Mouse (Mus musculus): ENCODE measurements around the gene B130006D01Rik. TPM values are rescaled to one million over a fixed set of nuclear protein-coding genes. Genes with fewer than 3 reads are reported as not detected.

B130006D01Rik gene
- total RNA-seq, 2 experiments from 2014 or later, result 1.2 TPM

DNA sequence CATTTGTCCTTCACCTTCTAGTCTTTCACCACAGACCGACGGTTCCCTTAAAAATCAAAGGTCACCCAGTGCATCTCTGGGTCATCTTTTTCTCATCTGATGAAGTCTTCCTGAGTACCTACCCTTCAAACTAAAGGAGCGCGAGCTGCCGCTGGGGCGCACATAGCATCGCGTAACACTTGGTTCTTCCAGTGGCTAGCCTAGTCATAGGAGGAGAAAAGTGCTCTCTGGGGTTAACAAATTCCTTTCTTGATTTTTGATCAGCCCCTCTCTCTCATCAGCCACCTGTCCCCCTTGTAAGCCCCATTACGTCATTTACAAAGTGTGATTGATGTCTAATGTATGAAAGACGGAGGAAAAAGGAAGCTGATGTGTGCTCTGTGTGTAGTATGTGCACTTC is 45.8 kb downstream of the B130006D01Rik start:
- DNase-seq (ENCODE audit: low spot score in 2 of 2), result no peak

DNA sequence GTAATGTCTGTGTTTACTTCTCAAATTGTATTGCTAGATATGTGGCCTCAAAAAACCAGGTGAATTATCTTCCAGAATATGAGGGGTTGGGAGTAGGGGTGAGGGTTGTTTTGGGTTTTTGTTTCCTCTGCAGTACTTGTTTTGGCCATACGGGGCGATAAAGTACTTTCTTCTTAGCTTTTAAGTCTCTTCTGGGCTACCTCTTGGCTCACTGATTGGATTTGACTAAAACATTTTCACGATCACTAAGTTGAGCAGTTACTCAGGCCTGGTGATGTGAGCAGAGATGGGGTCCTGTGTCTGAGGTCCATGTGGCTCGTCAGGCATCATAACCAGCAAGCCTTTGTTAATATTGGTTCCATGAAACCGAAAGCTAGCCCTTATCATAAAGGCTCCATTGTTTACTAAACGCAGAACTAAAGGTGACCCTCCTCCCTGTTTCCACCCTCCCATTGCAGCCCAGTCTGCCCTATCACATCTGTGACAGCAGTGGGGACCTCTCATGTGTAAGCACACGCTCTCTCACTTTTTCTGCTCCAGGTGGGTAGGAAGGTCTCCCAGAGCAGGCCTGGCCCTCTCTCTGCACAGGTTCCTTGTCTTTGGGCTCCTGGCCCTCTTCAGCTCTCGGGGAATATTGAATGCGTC is 47.5 kb downstream of the B130006D01Rik start:
- DNase-seq (ENCODE audit: low spot score in 2 of 2), result no peak

- no peak for DNase-seq (ENCODE audit: low spot score in 2 of 2)
Measured at GRCm38 (mm10) chr11:95771665-95772064, 48.3 kb downstream of the B130006D01Rik start.

- DNase-seq (ENCODE audit: low spot score in 2 of 2), result no peak
Measured at GRCm38 (mm10) chr11:95773264-95773663, 49.9 kb downstream of the B130006D01Rik start.

Other genes starting within 250 kb of the B130006D01Rik start
- gene Nxph3, start 209.0 kb upstream of the B130006D01Rik start, total RNA-seq (2021), result 1 to 10 TPM; 2.2 to 3.2 TPM
- 10 to 100 TPM; 15.3 to 20.4 TPM for gene Ngfr, start 135.9 kb upstream of the B130006D01Rik start, total RNA-seq (2021)
- 100 to 1,000 TPM; 215 to 226 TPM for gene Phb, start 56.6 kb upstream of the B130006D01Rik start, total RNA-seq (2021)
- gene Zfp652, start 10.9 kb upstream of the B130006D01Rik start, total RNA-seq (2021), result 10 to 100 TPM; 61.7 to 63.2 TPM
- 10 to 100 TPM; 25.5 to 26.0 TPM for gene Phospho1, start 100.9 kb downstream of the B130006D01Rik start, total RNA-seq (2021)
- gene Gngt2, start 113.6 kb downstream of the B130006D01Rik start, total RNA-seq (2021), result 10 to 100 TPM; 17.2 to 23.1 TPM
- 10 to 100 TPM; 18.6 to 18.8 TPM for gene Abi3, start 118.9 kb downstream of the B130006D01Rik start, total RNA-seq (2021)
- under 1 TPM in 1 of 2 experiments, not detected in 1; 0.28 TPM for gene B4galnt2, start 191.3 kb downstream of the B130006D01Rik start, total RNA-seq (2021)